Mouse (Mus musculus): ENCODE data around the gene Tmem143.
"Not testable (repeated sequence)": the region's sequence is repeated elsewhere in the genome, so short reads cannot be mapped to it uniquely, and the experiment has no call there.

Tmem143 gene

DNA sequence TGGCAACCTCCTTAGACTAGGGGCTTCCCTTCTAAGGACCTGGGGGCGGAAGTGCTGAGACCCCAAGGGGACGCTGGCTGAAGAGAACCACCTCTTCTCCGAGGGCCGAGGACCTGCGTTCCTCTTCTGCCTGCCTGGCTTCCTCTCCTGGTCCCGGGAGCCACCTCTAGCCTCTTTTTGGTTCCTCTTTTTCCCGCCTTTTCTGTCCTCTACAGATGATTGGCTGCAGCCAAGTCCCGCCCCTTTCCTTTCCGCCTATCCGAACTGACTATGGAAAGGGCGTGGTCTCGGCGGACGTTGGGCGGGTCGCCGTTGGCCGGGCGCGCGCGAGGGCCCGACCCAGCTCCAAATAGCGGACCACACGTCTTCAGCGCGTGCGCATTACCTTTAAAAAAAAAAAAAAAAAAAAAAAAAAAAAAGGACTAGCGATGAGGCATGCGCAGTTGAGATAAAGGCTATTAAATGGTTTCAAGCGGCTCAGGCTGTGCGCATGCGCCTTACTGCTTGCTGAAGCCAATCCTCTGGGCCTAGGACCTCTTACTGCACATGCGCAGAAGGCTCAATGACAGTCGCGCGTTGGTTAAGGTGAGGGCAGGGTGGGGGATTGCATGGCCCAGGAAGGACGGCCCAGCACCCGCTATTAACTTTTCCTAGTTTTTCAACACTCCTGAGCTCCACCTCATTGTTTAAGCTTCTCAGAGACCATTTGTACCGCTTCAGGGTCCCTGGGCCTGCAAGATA, at the start of gene Tmem143, which contains the start of gene Syngr4:
TSS of gene Tmem143 (plus strand) at position 425 of the 741 bp plus-strand sequence.
TSS of gene Syngr4 (minus strand) at position 198 of the 741 bp plus-strand sequence.
- in situ Hi-C loops (cut with MboI; ENCODE audit: low sequenced_read_pairs), result no loop called here

DNA sequence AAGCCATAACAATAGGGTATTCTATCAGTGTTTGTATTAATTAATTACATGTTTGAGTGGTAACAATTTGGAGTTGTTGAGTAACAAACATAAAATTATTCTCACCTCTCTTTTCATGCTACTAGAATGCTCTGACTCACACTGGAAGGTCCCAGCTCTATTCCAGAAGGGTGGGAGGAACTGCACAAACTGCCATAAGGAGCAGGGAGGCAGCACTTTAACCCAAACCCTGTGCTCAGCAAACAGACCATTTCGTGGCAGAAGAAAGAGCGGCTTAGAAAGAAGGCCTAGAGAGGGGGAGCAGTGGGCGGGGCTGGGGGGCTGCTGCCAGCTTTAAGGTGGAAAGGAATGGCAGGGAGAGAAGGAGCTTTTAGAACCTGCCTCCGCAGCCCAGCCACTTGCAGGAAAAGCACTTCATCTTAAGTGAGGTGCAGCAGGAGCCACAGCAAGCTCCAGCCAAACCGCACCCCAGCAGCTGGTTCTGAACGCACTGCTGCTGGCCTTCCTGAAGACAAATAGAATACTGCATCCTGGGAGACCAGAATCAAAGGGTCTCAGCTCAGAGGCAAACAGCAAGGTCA, 48.2 kb upstream of the Tmem143 start:
- in situ Hi-C loops (cut with MboI; ENCODE audit: low sequenced_read_pairs), result no loop called here

DNA sequence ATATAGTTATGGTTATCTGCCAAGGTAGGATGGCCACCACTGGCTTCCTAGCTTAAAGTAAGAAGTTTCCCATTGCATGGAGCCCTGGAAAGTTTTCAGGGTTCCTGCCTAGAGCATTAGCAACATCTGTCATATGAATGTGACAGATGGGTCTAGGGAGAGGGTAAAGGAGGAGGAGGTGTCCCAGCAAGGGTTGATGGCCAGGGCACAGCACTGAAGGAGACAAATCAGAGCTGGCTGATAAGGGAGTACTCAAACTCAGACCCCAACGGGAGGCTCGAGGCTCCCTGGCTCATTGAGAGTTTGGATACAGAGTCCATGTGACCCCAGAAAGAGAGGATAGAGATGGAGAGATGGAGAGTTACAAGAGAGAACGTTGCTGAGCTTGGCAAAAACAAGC, 46.1 kb upstream of the Tmem143 start:
- in situ Hi-C loops (cut with MboI; ENCODE audit: low sequenced_read_pairs), result no loop called here

DNA sequence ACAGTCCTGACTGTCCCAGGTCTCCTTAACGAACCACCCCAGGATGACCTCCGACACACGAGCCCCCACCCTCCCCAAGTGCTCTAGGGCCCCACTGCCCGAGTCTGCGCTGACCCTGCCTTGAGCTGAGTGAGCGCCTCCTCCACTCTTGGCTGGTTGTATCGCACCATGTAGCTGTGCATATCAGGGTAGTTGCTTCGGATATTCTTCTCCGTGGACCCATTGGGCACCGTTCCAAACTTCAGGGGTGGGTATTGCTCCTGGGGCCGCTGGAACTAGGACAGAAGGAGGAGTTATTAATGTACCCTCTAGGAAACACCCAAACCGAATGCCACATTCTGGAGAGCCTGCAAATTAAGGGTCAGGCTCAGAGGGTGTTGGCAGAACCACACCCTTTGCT, 43.7 kb upstream of the Tmem143 start:
- in situ Hi-C loops (cut with MboI; ENCODE audit: low sequenced_read_pairs), result no loop called here

DNA sequence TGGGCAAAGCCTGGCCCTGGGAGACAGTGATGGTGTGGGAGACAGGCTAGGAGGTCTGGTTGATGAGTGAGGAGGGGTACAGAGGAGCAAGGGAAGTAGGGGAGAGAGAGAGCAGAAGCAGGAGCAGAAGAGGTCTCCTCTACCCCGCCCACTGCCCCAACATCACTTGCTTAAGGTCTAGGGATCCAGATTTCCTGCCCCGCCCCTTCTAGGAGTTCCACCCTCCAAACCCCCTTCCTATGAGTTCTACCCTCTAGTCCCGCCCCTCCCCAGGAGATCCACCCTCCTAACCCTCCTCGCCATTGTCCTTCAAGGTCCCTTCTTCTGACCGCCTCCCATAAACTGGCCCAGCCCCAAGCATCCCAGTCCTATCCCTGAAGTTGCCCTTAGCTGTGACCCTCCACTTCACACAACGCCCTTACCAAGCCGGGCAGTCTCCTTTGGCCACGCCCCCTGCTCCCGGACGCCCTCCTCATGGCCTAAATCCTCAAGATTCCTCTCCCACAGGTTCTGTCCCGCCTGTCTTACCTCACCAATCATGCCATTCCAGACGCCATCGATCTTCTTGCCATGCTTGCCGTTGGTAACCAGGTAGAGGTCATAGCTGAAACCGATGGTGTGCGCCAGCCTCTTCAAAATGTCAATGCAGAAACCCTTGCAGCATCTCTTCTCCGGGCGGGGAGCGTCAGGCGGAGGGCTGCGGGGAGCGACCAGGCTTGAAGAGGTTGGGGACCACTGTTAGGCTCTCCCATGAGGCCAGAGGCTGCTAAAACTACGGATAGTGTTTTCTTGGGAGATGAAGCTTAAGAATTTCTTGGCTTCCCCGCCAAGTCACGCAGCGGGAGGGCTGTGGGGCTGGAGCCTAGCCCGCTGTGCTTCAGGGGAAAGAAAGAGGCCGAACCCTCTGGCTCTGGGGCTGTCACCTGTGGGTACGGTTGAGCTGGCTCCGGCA, 39.5 kb upstream of the Tmem143 start:
- in situ Hi-C loops (cut with MboI; ENCODE audit: low sequenced_read_pairs), result no loop called here

DNA sequence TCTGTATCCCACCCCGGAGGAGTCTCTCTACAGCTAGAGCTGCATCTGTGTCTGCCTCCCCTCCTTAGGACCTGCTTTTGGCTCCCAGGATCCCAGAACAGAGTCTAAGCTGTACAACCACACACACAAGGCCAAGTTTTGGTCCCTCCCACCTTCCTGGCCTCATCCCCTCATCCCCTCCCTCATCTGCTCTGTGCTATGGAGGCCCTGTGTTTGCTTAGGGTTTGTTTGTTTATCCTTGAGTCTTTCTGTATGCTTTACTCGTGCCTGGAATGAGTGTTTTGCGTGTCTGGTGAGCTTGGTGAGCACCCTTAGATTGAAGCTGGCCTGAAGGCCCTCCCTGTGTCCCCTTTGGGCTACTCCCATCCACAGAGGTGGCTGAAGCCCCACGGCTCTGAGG, 37.7 kb upstream of the Tmem143 start:
- in situ Hi-C loops (cut with MboI; ENCODE audit: low sequenced_read_pairs), result no loop called here

DNA sequence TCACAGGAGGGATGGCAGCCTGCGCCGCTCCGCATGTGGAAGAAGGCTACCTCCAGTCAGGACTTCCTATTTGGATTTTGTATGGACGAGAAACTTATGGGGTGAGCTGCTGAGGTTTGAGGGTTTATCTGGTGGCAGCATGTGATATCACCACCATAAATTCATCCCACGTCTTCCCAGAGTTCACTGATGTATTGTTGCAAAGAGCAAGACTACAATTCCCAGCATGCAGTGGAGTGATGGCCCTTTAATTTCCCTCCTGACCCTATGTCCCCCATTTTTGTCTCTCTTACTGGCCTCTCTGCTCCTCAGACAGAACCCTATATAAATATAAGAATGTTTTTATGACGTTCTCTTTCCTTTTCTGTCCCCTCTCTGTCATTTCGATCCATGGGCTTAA, 33.9 kb upstream of the Tmem143 start:
- in situ Hi-C loops (cut with MboI; ENCODE audit: low sequenced_read_pairs), result no loop called here

DNA sequence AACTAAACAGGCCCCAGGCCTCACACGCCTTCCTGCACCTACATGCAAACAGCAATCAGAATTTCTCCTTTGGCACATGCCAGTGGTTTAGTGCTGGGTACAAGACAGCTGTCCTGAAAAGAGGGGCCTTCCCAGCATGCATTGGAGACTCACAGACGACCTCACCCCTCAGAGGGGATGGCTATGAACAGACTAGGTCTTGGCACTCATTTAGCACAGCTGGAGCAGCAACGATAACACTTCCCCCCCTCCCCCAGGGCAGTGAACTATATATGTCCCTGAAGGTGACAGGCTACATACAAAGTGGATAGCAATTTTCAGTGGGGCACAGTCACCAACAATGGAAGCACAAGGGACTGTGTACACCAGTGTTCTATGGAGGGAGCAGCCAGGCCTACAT, 32.3 kb upstream of the Tmem143 start:
- in situ Hi-C loops (cut with MboI; ENCODE audit: low sequenced_read_pairs), result no loop called here

DNA sequence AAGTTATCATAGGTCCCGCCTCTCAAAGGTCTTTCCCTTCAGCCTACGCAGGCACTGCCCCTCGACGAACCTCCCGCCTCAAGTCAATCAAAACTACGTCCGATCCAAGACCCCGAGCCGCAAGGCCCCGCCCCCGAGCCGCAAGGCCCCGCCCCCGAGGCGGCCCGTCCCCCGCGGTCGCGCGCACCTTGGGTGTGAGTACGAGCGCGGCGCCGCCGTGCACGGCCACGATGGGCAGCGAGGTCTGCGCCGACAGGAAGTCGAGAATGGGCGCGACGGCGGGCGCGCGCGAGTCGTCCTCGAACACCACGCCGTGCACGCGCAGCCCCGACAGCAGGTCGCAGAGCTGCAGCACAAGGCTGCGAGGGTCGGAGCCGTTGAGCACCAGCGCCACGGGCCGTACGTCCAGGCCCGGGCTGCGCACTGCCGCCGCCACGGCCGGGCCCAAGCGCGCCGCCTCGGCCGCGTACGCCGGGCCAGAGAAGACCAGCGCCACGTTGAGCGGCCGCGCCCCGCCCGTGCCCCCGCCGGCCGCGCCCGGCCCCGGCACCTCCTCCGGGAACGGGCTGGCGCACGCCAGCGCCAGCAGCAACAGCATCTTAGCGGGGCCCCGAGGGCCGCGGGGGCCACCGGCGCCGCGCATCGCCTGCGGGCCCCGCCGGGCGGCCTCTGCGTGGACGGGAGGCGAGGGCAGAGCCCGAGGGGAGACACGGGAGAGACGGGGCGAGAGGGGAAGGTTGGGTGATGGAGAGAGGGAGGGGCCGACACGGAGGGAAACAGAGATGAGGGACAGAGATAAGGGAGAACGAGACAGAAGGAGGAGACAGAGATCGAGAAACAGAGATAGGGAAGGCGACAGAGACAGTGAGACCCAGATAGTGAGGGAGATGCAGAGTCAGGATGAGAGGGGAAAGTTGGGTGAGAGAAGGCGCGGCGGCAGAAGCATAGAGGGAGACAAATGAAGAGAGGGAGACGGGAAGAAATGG, 30.5 kb upstream of the Tmem143 start:
- in situ Hi-C loops (cut with MboI; ENCODE audit: low sequenced_read_pairs), result no loop called here

DNA sequence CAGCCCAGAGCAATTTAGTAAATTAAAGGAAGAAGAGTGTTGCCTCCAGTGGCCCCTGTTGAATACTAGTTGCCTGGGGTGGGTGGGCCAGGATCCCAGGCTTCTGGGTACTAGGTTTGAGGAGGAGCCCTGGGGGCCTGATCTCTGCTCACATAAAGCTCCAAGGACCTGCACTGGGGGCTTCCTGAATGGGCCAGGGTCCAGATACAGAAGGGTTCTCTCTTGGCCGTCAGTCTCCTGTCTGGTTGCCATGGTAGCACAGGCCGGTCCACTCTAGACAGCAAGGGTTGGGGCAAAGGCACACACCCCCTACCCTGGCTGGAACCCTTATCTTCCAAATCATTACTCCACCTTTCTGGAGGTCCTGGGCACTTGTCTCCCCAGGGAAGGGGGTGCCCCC, 28.9 kb upstream of the Tmem143 start:
- in situ Hi-C loops (cut with MboI; ENCODE audit: low sequenced_read_pairs), result no loop called here

DNA sequence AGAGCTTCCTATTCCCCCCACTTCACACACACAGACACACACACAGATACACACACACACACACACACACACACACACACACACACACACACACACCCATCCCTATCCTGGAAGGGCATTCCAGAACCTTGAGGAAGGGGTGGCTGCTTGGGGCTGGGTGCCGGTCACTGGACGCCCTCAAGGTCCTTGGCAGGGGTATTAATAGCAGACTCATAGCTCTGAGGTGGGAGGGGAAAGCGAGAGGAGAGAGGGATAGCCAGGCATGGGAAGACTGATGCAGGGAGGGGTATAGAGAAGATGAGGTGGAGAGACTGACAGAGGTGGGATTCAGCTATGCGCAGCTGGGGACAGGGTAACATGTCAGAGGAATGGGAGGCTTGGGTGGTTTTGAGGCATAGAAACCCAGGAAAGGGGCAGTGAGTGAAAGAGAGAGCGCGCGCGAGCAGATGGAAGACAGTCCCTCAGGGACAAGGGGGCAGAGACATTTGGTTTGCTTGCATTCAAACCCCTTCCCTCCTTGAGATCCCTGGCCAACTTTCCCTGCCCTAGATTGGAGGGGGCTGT, 27.6 kb upstream of the Tmem143 start:
- in situ Hi-C loops (cut with MboI; ENCODE audit: low sequenced_read_pairs), result no loop called here

DNA sequence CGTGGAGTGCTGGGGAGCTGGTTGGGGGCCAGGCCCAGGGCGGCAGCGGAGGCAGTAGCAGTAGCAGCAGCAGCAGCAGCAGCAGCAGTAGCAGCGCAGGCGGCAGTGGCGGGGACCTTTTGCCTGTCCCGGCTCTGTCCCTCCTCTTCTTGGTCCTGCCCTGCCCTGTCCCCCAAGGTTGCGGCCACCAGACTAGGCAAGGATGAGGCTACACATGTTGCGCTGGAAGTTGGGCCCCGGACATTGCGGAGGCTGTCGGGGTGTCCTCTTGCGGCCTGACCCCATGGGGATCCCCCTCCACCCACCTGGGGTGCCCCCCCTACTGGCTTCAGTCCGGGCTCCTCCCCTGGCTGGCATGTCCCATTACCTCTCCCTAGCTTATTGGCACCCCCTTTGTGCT, 27.0 kb upstream of the Tmem143 start:
- in situ Hi-C loops (cut with MboI; ENCODE audit: low sequenced_read_pairs), result no loop called here

DNA sequence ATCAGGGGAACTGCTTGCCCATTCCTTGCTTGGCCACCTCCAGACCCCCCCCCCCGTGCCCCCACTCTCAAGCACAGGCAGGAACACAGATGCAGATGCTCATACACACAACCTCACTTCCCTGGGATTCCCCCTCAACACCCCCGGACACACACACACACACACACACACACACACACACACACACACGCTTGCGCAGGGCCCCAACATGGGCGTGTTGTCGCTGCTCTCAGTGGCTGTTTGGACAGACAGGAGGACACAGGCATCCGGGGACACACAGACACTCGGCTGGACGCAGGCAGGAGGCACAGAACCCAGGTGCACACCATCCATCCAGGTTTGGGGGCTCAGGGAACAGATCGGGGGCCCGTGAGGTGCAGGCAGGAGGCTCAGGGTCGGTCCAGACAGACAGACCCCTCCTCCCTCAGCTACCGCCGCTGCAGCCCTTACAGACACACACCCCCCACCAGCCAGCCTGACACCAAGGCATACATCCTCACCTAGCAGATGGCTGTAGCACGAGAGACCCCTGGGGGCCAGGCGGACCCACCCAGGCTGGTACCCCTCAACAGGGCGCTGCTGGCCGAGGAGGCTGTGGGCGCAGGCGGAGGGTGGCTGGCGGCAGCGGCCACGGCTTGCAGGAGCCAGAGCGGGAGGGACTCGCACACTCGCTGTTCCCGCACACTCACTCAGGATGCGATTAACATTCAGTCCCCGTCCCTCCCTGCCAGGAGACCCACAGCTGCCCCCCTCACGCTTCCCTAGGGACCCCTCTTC, 26.3 kb upstream of the Tmem143 start:
- in situ Hi-C loops (cut with MboI; ENCODE audit: low sequenced_read_pairs), result no loop called here

DNA sequence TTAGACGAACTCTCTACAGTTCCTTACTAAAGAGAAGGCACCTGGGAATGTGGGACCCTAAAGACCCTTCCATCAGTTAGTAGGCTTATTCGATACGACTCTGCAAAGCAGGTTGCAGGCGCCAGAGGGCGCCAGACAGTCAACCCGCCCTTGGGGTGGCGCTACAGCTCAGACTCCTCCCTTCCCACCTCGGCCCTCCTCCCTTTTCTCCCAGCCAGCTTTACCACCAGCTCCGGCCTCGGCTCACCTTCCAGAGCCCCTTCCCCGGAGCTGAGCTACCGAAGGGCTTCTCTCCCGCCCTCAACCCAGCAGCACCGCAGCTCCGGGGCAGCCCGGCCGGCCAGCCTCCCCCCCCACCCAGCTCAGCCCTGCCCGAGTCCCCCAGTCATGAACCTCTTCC, 24.1 kb upstream of the Tmem143 start, which contains the start of gene Kdelr1:
TSS of gene Kdelr1 (plus strand) at position 149 of the 400 bp plus-strand sequence.
- in situ Hi-C loops (cut with MboI; ENCODE audit: low sequenced_read_pairs), result no loop called here

DNA sequence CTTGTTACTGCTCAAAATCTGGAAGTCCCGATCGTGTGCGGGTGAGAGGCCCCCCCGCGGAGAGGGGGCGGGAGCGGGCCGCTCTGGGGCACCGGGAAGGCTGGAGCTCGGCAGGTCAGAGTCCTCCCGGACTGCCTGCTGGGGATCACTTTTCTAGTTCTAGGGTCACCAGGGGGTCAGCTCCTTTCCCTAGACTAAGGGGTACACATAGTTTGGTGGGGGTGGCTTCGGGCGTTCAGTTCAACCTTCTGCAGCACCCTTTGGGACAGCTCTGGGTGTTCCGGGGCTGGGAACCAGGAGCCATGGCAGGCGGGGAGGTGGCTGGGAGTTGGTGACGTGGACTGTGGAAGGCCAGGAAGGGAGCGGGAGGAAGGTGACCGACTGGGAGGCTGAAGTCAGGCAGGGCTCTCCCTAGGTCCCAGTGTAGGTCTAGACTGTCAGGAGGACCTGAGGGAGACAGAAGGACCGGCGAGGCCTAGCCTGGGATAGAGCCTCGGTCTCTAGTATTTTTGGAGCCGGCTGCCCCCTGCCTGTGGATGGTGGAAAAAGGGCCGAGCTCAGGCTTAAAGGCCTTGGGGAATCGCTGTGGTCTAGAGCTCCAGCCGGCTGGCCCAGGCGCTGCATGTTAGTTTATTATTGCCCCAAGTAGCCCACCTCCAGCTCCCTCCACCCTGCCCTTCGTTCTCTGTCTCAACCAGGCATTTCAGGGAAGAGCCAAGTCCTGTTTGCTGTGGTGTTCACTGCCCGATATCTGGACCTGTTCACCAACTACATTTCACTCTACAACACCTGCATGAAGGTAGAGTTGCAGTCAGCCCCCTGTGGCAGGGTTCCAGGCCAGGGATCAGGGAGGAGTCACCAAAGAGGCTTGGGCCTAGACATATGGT, 23.4 kb upstream of the Tmem143 start:
- in situ Hi-C loops (cut with MboI; ENCODE audit: low sequenced_read_pairs), result no loop called here

DNA sequence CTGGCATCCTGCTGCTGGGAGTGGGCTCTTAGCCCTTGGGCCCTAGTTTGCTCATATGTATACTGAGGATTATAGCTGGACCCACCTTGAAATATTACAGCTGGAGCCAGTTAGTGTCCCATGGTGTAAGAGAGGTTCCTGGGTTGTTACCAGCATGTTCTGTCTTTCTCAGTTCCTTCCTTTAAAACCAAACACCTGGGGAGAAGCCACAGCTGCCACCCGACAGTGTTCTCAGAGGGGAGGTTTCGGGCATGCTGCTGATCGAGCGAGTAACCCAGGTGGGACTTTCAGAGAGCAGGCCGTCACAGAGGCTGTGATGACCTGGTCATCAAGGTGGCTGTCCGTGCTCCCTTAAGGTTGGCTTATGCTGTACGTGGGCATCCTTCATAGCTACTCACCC, 19.8 kb upstream of the Tmem143 start:
- in situ Hi-C loops (cut with MboI; ENCODE audit: low sequenced_read_pairs), result no loop called here

DNA sequence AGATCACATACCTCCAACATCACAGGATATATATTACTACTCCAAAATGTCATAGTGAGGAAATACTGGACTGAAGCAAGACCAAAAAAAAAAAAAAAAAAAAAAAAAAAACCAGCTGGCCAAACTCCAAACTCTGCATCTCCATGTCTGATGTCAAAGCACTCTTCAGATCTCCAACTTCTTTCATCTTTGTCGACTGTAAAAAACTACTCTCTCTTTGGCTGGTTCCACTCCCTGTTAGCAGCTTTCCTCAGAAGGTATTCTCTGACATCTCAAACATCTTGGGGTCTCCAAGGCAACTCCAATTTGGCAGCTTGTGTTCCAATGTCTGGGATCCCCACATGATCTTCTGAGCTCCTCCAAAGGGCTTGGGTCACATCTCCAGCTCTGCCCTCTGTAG, 18.5 kb upstream of the Tmem143 start, which contains the start of gene Grin2d:
TSS of gene Grin2d (minus strand) at position 101 of the 400 bp plus-strand sequence.
- in situ Hi-C loops (cut with MboI; ENCODE audit: low sequenced_read_pairs), result not testable (repeated sequence)

DNA sequence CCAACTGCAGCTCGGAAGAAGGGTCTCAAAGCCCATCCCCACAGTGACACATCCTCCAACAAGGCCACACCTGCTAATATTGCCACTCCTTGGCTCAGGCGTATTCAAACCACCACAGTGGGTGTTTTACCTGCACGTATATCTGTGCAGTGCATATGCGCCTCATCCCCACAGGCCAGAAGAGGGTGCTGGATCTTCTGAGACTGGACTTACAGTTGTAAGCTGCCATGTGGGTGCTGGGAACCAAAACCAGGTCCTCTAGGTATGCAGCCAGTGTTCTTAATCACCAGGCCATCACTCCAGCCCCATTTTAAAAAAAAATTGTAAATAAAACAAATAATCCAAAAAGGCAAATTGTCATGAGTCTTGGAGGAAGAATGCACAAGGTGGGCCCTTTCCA, 16.2 kb upstream of the Tmem143 start:
- in situ Hi-C loops (cut with MboI; ENCODE audit: low sequenced_read_pairs), result no loop called here
